Mouse (Mus musculus): ENCODE measurements around the gene Tenm1. TPM values are rescaled to one million over a fixed set of nuclear protein-coding genes. Genes with fewer than 3 reads are reported as not detected.

The Tenm1 gene
- total RNA-seq, 2 experiments from 2014 or later: 38.1 to 47.5 TPM

Other genes starting within 250 kb of the Tenm1 start
- gene Tex13c1, start 162.0 kb upstream of the Tenm1 start, total RNA-seq (2021): not detected

Data from layer of hippocampus, postnatal 36 days (tissue).